Mouse (Mus musculus): ENCODE data around the gene Chuk. TPM values are rescaled to one million over a fixed set of nuclear protein-coding genes. Genes with fewer than 3 reads are reported as not detected.

The Chuk gene
- polyA plus RNA-seq, 1 experiment: 26.4 TPM

- WGBS: 95% methylated on average over 11 of the region's 11 CpGs
- Histone ChIP-seq H3K27me3 (ENCODE audit: control insufficient read depth, insufficient read depth, low read length) (no peaks in the 10 kb centered on the region), H3K4me1 (replicated peaks; ENCODE audit: control insufficient read depth, insufficient read depth, low read length) (no peaks in the 10 kb centered on the region), H3K4me3 (ENCODE audit: control insufficient read depth, insufficient read depth, low read length) (no peak overlapping the region), H3K27ac (ENCODE audit: control insufficient read depth, insufficient read depth, low read length) (no peak overlapping the region), H3K36me3 (ENCODE audit: control insufficient read depth, insufficient read depth, low read length) (peaks cover 8% of the 10 kb centered on the region)
- no peak for DNase-seq
- TF ChIP-seq POLR2A (IDR thresholded peaks at IDR 0.05; ENCODE audit: control insufficient read depth, extremely low read depth, insufficient read depth, low read length, poor library complexity) (no peak), CTCF (IDR thresholded peaks at IDR 0.05; ENCODE audit: borderline replicate concordance, control insufficient read depth, extremely low read depth, insufficient read depth, low read length, poor library complexity) (no peak)
Measured at GRCm38 (mm10) chr19:44032046-44032744, 75.1 kb downstream of the Chuk start.

GRCm38 (mm10) chr19:44030024-44030423 lies 77.3 kb downstream of the Chuk start:
- Histone ChIP-seq H3K4me3 (ENCODE audit: control insufficient read depth, insufficient read depth, low read length) (no peak overlapping the region), H3K27me3 (ENCODE audit: control insufficient read depth, insufficient read depth, low read length) (no peaks in the 10 kb centered on the region), H3K4me1 (replicated peaks; ENCODE audit: control insufficient read depth, insufficient read depth, low read length) (no peaks in the 10 kb centered on the region), H3K27ac (ENCODE audit: control insufficient read depth, insufficient read depth, low read length) (no peak overlapping the region), H3K36me3 (ENCODE audit: control insufficient read depth, insufficient read depth, low read length) (no peaks in the 10 kb centered on the region)
- 94% methylated on average over 5 of the region's 5 CpGs for WGBS
- DNase-seq: no peak
- TF ChIP-seq CTCF (IDR thresholded peaks at IDR 0.05; ENCODE audit: borderline replicate concordance, control insufficient read depth, extremely low read depth, insufficient read depth, low read length, poor library complexity) (no peak), POLR2A (IDR thresholded peaks at IDR 0.05; ENCODE audit: control insufficient read depth, extremely low read depth, insufficient read depth, low read length, poor library complexity) (no peak)

GRCm38 (mm10) chr19:44028972-44029371 lies 78.3 kb downstream of the Chuk start, which contains the start of gene Cyp2c23:
TSS of gene Cyp2c23 (minus strand) at chr19:44029208.
- 89% methylated on average over 8 of the region's 8 CpGs for WGBS
- H3K36me3 ChIP-seq (ENCODE audit: control insufficient read depth, insufficient read depth, low read length): no peaks in the 10 kb centered on the region
- no peak for DNase-seq
- H3K4me1 ChIP-seq (replicated peaks; ENCODE audit: control insufficient read depth, insufficient read depth, low read length): no peaks in the 10 kb centered on the region
- no peak within 1 kb of the TSS for H3K4me3 ChIP-seq (ENCODE audit: control insufficient read depth, insufficient read depth, low read length)
- H3K27ac ChIP-seq (ENCODE audit: control insufficient read depth, insufficient read depth, low read length): no peak within 1 kb of the TSS
- TF ChIP-seq CTCF (IDR thresholded peaks at IDR 0.05; ENCODE audit: borderline replicate concordance, control insufficient read depth, extremely low read depth, insufficient read depth, low read length, poor library complexity): no peak
- no peak for TF ChIP-seq POLR2A (IDR thresholded peaks at IDR 0.05; ENCODE audit: control insufficient read depth, extremely low read depth, insufficient read depth, low read length, poor library complexity)
- no peaks in the 10 kb centered on the region for H3K27me3 ChIP-seq (ENCODE audit: control insufficient read depth, insufficient read depth, low read length)

GRCm38 (mm10) chr19:44026956-44027530 lies 80.2 kb downstream of the Chuk start:
- Histone ChIP-seq H3K27me3 (ENCODE audit: control insufficient read depth, insufficient read depth, low read length) (no peaks in the 10 kb centered on the region), H3K4me1 (replicated peaks; ENCODE audit: control insufficient read depth, insufficient read depth, low read length) (no peaks in the 10 kb centered on the region), H3K27ac (ENCODE audit: control insufficient read depth, insufficient read depth, low read length) (no peak overlapping the region), H3K4me3 (ENCODE audit: control insufficient read depth, insufficient read depth, low read length) (no peak overlapping the region), H3K36me3 (ENCODE audit: control insufficient read depth, insufficient read depth, low read length) (no peaks in the 10 kb centered on the region)
- 88% methylated on average over 8 of the region's 8 CpGs for WGBS
- TF ChIP-seq CTCF (IDR thresholded peaks at IDR 0.05; ENCODE audit: borderline replicate concordance, control insufficient read depth, extremely low read depth, insufficient read depth, low read length, poor library complexity): no peak
- TF ChIP-seq POLR2A (IDR thresholded peaks at IDR 0.05; ENCODE audit: control insufficient read depth, extremely low read depth, insufficient read depth, low read length, poor library complexity): no peak
- DNase-seq: no peak

GRCm38 (mm10) chr19:44024921-44025585 lies 82.2 kb downstream of the Chuk start:
- Histone ChIP-seq H3K27ac (ENCODE audit: control insufficient read depth, insufficient read depth, low read length) (no peak overlapping the region), H3K4me3 (ENCODE audit: control insufficient read depth, insufficient read depth, low read length) (no peak overlapping the region), H3K27me3 (ENCODE audit: control insufficient read depth, insufficient read depth, low read length) (no peaks in the 10 kb centered on the region), H3K36me3 (ENCODE audit: control insufficient read depth, insufficient read depth, low read length) (no peaks in the 10 kb centered on the region), H3K4me1 (replicated peaks; ENCODE audit: control insufficient read depth, insufficient read depth, low read length) (no peaks in the 10 kb centered on the region)
- DNase-seq: no peak
- TF ChIP-seq CTCF (IDR thresholded peaks at IDR 0.05; ENCODE audit: borderline replicate concordance, control insufficient read depth, extremely low read depth, insufficient read depth, low read length, poor library complexity) (no peak), POLR2A (IDR thresholded peaks at IDR 0.05; ENCODE audit: control insufficient read depth, extremely low read depth, insufficient read depth, low read length, poor library complexity) (no peak)
- 93% methylated on average over 13 of the region's 13 CpGs for WGBS

Other genes starting within 250 kb of the Chuk start
- 12.7 and 13.0 TPM in 2 replicates for gene Dnmbp, start 167.3 kb downstream of the Chuk start, polyA plus RNA-seq (2012; rRNA removed)
- gene Cpn1, start 120.9 kb downstream of the Chuk start, polyA plus RNA-seq (2012; rRNA removed): 0.27 and 0.45 TPM in 2 replicates
- gene Cyp2c23, start 78.3 kb downstream of the Chuk start, polyA plus RNA-seq (2012; rRNA removed): 0.31 TPM in 1 of 2 replicates, not detected in the other
- gene Erlin1, start 37.7 kb downstream of the Chuk start, polyA plus RNA-seq (2012; rRNA removed): 5.5 and 8.0 TPM in 2 replicates
- 9.3 and 11.8 TPM in 2 replicates for gene Cwf19l1, start 28.4 kb upstream of the Chuk start, polyA plus RNA-seq (2012; rRNA removed)
- 35.5 and 44.4 TPM in 2 replicates for gene Bloc1s2, start 39.0 kb upstream of the Chuk start, polyA plus RNA-seq (2012; rRNA removed)
- gene Pkd2l1, start 85.0 kb upstream of the Chuk start, polyA plus RNA-seq (2012; rRNA removed): 0.22 and 0.31 TPM in 2 replicates
- 0.17 and 0.23 TPM in 2 replicates for gene Scd3, start 95.8 kb upstream of the Chuk start, polyA plus RNA-seq (2012; rRNA removed)
- gene Scd2, start 186.2 kb upstream of the Chuk start, polyA plus RNA-seq (2012; rRNA removed): 261 and 320 TPM in 2 replicates
- gene Scd4, start 225.6 kb upstream of the Chuk start, polyA plus RNA-seq (2012; rRNA removed): 2.2 and 2.7 TPM in 2 replicates

Data from thymus, adult 2 months (tissue).